Mouse (Mus musculus) G1E (cell line): ENCODE measurements around the gene Sirpa. TPM values are rescaled to one million over a fixed set of nuclear protein-coding genes. Genes with fewer than 3 reads are reported as not detected.

Experiments
- ATAC-seq: 2 replicates; pipeline ENCODE4 v1.8.0; 2016; ENCODE audit warnings: mild to moderate bottlenecking; ENCODE audit not compliant: insufficient number of reproducible peaks, poor library complexity, low FRiP score, severe bottlenecking; ENCODE audit errors: extremely low read depth
- DNase-seq: peaks from one replicate; pipeline ENCODE4 v3.0.0; 2012; ENCODE audit warnings: low spot score
- H3K27me3 ChIP-seq: 2 replicates; pipeline ENCODE4 v1.6.1; 2012; ENCODE audit warnings: mild to moderate bottlenecking, low read length, inconsistent platforms; ENCODE audit not compliant: insufficient read depth
- H3K36me3 ChIP-seq: replicated peaks from 2 replicates; pipeline ENCODE3; 2012; ENCODE audit warnings: mild to moderate bottlenecking, inconsistent platforms
- H3K4me1 ChIP-seq: 2 replicates; pipeline ENCODE4 v1.6.1; 2012; ENCODE audit warnings: low read depth, low read length, inconsistent platforms, mixed read lengths; ENCODE audit not compliant: insufficient read depth
- H3K4me3 ChIP-seq: 2 replicates; pipeline ENCODE4 v1.5.1; 2012; ENCODE audit warnings: low read depth, mild to moderate bottlenecking, inconsistent platforms, low read length, moderate library complexity, mixed read lengths
- H3K9me3 ChIP-seq: replicated peaks from 2 replicates; pipeline ENCODE4 v1.6.1; 2012; ENCODE audit warnings: inconsistent platforms
- CTCF ChIP-seq: IDR thresholded peaks from 2 replicates; pipeline ENCODE4 v1.5.1; 2012; ENCODE audit warnings: low read depth, low read length, inconsistent platforms, mixed read lengths
- GATA1 ChIP-seq: IDR thresholded peaks from 2 replicates; pipeline ENCODE4 v1.6.1; 2012; ENCODE audit warnings: borderline replicate concordance, low read length, inconsistent platforms, mixed read lengths
- GATA2 ChIP-seq: IDR thresholded peaks from 2 replicates; pipeline ENCODE4 v1.6.1; 2012; ENCODE audit warnings: low read depth, low read length, inconsistent platforms, borderline replicate concordance
- POLR2AphosphoS5 ChIP-seq: IDR thresholded peaks from 2 replicates; pipeline ENCODE4 v1.6.1; 2012; ENCODE audit warnings: low read depth, low read length, inconsistent platforms; ENCODE audit not compliant: insufficient replicate concordance
- TAL1 ChIP-seq: conservative IDR thresholded peaks from 2 replicates; pipeline ENCODE4 v1.6.1; 2012; ENCODE audit warnings: low read depth, low read length, inconsistent platforms, mixed read lengths
- polyA plus RNA-seq: library from polyadenylated mRNA; stranded (reverse); fragments of >175 nt; gene quantifications from 2 replicates; pipeline ENCODE4 v1.2.3, GENCODE M21; 2012
- total RNA-seq, 2 experiments: library from RNA; stranded (forward) in 1 of 2; stranded (reverse) in 1 of 2; fragments of 200-1000 nt in 1 of 2; fragments of >200 nt in 1 of 2; fragmentation: Nextera tagmentation in 1 of 2; gene quantifications; 2 replicates each; pipeline ENCODE4 v1.2.3; 2014 to 2017

Gene Sirpa
- not detected in 2 replicates for total RNA-seq (2014; fragmentation: Nextera tagmentation)
- total RNA-seq (2017): 0.23 and 1.2 TPM in 2 replicates
- polyA plus RNA-seq: 0.03 TPM in 1 of 2 replicates, not detected in the other

DNA sequence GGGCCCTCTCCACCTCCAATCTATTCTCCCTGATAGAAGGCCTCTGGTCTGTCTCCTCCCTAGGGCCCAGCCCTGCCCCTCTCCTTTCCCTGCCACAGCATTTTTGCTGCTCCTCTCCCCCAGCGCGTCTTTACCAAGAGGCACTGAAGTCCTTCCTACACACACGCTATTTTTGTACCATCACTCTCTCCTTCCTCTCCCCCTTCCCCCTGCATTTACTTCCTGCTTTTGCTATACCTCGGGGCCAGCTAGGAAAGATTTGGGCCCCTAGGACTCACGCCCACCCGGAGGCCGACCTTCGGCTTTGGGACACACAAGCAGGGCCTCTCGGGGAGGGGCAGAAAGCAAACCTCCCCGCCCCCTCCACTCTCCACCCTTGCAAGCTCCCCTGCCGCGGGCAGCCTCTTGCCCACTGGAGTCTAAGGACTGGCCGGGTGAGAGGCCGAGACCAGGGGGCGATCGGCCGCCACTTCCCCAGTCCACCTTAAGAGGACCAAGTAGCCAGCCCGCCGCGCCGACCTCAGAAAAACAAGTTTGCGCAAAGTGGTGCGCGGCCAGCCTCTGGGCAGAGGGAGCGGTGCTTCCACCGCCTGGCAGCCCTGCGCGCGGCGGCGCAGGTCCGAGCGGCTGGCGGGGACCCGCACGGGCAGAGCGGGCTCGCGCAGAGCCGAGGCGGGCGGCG lies at the start of gene Sirpa:
Gene Sirpa (plus strand): TSS at position 377 of the 682 bp plus-strand sequence.
- ATAC-seq: no peak
- no peaks in the 10 kb centered on the region; the same call in 1 of the 2 replicates for H3K4me1 ChIP-seq

DNA sequence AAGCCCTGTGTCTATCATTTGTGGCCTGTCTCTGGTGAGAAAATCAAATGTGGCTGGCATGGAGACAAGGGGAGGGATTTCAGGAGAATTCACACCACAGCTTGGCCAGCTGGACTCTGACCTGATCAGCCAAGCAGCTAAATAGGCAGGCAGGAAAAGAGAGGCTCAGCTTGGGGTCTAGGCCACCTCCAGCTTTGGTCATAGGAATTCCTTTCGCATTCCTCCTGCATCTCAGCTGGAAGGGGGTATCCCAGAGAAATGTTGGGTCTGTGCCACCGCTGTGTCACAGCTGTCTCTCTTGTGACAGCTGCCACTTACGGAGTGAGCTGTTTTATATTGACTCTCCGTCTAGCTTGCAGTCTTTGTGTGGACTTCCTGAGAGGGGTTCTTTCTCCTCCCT lies 48.2 kb upstream of the Sirpa start:
- DNase-seq (no peak), ATAC-seq (no peak)
- TF ChIP-seq TAL1 (no peak), GATA1 (no peak), GATA2 (no peak), POLR2AphosphoS5 (no peak), CTCF (no peak)
- Histone ChIP-seq H3K4me3 (no peak overlapping the region), H3K36me3 (no peaks in the 10 kb centered on the region), H3K4me1 (no peaks in the 10 kb centered on the region), H3K27me3 (peaks cover 6% of the 10 kb centered on the region), H3K9me3 (no peaks in the 10 kb centered on the region)

More for the DNA sequence above, at the start of gene Sirpa:
- DNase-seq: no peak
- no peaks in the 10 kb centered on the region for H3K36me3 ChIP-seq
- TF ChIP-seq POLR2AphosphoS5: no peak
- no peak within 1 kb of the TSS for H3K4me3 ChIP-seq
- peaks cover 15% of the 10 kb centered on the region for H3K9me3 ChIP-seq
- H3K27me3 ChIP-seq: 0 out of 2 replicates have a peak, but pooled peaks cover 3% of the 10 kb centered on the region

- no peak for ATAC-seq
Measured at GRCm38 (mm10) chr2:129544919-129545318, 47.7 kb upstream of the Sirpa start.

DNA sequence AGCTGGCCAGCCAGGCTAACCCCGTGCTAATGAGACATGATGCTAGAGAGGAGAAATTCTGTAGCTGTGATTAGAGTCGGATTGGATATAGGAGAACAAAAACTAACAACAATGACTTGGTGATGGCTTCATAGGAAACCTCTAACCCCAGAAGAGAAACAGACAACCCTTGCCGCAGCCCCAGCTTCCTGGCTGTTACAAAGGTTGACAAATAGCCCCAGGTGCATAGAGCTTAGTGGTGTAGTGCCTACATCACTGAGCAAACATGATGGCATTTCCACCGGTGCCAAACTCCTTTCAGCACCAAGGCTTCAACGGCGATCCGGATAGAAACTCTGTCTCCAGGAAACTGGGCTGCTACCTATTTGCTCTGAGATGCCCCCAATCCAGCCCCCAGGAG lies 47.0 kb upstream of the Sirpa start:
- H3K36me3 ChIP-seq: no peaks in the 10 kb centered on the region
- ATAC-seq (no peak), DNase-seq (no peak)
- TF ChIP-seq CTCF (no peak), GATA1 (no peak), TAL1 (no peak), POLR2AphosphoS5 (no peak)
- H3K27me3 ChIP-seq: peaks cover 12% of the 10 kb centered on the region
- H3K4me3 ChIP-seq: no peak overlapping the region
- no peaks in the 10 kb centered on the region; the same call in 1 of the 2 replicates for H3K4me1 ChIP-seq
- H3K9me3 ChIP-seq: no peaks in the 10 kb centered on the region

More at GRCm38 (mm10) chr2:129544919-129545318, 47.7 kb upstream of the Sirpa start:
- TF ChIP-seq CTCF (no peak), GATA1 (no peak), POLR2AphosphoS5 (no peak), TAL1 (no peak), GATA2 (no peak)
- no peaks in the 10 kb centered on the region for H3K9me3 ChIP-seq
- no peaks in the 10 kb centered on the region for H3K4me1 ChIP-seq
- H3K4me3 ChIP-seq: no peak overlapping the region
- DNase-seq: no peak
- no peaks in the 10 kb centered on the region for H3K36me3 ChIP-seq
- H3K27me3 ChIP-seq: peaks cover 11% of the 10 kb centered on the region

GRCm38 (mm10) chr2:129546772-129547171 lies 45.9 kb upstream of the Sirpa start:
- DNase-seq: no peak
- Histone ChIP-seq H3K4me3 (no peak overlapping the region), H3K4me1 (no peaks in the 10 kb centered on the region; the same call in 1 of the 2 replicates), H3K9me3 (no peaks in the 10 kb centered on the region), H3K36me3 (no peaks in the 10 kb centered on the region), H3K27me3 (peaks cover 12% of the 10 kb centered on the region)
- ATAC-seq: no peak
- TF ChIP-seq TAL1: no peak
- TF ChIP-seq POLR2AphosphoS5: no peak
- TF ChIP-seq GATA2: no peak
- TF ChIP-seq GATA1: no peak
- no peak for TF ChIP-seq CTCF

DNA sequence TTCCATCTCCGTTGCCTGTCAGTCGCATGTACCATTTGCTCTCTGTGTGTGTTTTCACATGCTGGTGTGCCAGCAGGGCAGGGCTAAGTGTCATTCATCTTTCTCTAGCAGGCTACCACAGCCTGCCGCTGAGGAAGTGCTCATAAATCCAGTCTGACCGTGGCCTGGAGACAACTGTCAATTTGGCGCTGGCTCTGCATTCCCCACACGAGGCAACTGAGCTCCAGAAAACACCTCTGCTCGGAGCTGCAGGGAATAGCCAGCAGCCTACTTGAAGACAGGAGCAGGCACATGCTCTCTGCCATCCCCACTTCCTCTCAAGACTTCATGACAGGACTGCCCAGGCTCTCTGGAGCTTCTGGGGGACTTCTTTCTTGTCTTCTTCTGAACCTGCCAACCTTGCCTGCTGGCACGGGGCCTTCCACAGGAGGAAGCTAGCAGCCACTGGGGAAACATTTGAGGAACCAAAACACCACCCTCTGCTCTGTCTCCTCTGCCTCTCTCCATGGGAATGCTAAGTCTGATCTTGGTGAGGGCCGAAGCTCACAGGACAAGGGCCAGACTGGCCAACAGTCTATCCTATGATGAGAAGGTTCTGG lies 43.0 kb upstream of the Sirpa start:
- no peaks in the 10 kb centered on the region; the same call in 1 of the 2 replicates for H3K4me1 ChIP-seq
- H3K36me3 ChIP-seq: no peaks in the 10 kb centered on the region
- DNase-seq (no peak), ATAC-seq (no peak)
- peaks cover 12% of the 10 kb centered on the region; the same call in 1 of the 2 replicates for H3K27me3 ChIP-seq
- no peaks in the 10 kb centered on the region for H3K9me3 ChIP-seq
- no peak overlapping the region for H3K4me3 ChIP-seq
- TF ChIP-seq GATA2: no peak
- no peak for TF ChIP-seq GATA1
- TF ChIP-seq TAL1: no peak
- no peak for TF ChIP-seq CTCF
- no peak for TF ChIP-seq POLR2AphosphoS5
